Mouse (Mus musculus) left cerebral cortex, adult 9 months (tissue): ENCODE measurements at regions not wholly inside any gene's neighbourhood (a gene's known extent, or its start where the extent isn't known, plus 50 kb on each side); places are given as distances from the start of the nearest gene placed in this dataset.

Experiments used
- DNase-seq, 2 experiments: peaks; one replicate each; pipeline ENCODE4 v3.0.0; 2022; ENCODE audit warnings: low spot score in 2 of 2

DNA sequence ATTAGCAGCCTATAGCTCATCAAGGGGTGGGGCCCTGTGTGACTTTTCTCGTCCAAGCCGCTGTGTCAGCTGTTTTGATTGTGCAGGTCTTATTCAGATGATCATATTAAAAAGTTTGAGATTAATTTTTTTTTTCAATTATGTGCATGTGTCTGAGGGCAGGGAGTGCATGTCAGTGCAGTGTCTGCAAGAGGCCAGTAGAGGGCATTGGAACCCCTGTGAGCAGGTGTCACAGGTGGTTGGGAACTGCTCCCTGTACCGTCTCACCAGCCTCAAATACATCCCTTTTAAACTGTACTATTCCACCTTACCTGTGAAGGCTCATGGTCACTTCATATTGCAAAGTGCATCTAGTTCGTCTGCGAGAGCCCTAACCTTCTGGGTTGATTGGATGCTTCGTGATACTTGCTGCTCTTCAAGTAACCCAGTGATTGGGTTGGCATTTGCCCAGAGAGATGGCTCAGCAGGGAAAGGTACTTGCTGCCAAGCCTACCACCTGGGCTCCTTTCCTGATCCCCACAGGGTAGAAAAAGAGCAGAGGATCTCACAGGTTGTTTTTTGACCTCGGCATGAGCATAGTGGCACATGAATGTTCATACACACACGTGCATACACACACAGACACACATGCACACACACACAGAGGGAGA lies 178.3 kb upstream of the Fam19a5 start:
- DNase-seq = no peak

DNA sequence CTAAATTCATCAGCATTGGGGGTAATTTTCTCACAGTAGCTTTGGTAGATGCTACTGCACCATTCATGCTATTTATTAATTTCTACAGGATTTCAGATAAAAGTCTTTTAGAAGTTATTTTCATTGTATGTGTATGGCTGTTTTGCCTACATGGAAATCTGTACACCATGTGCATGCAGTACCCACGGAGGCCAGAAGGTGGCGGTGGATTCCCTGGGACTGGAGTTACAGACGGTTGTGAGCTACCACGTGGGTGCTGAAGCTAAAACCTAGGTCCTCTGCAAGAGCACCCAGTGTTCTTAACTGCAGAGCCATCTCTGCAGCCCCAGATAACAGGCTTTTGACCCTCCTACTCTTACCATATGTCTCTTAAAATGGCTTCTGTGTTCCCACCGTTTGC lies 176.7 kb upstream of the Fam19a5 start:
- no peak for DNase-seq

DNA sequence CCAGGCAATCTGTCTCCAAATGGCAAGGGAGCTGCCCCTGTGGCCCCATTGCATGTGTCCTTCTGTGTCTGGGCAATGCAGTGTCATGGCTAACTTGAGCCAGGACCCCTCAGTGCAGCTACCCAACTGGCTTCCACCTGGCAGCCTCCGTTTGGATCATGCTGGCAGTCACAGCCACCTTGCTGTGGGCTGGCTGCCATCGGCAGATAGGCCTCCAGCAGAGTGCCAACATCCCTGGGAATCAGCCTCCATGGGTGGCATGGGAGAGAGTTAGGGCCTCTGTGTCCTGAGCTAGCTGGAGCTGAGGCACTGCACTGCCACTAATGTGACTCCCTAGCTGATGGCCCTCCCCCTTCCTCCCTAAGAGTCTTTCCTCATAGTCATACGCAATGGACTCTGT lies 174.7 kb upstream of the Fam19a5 start:
- no peak for DNase-seq

DNA sequence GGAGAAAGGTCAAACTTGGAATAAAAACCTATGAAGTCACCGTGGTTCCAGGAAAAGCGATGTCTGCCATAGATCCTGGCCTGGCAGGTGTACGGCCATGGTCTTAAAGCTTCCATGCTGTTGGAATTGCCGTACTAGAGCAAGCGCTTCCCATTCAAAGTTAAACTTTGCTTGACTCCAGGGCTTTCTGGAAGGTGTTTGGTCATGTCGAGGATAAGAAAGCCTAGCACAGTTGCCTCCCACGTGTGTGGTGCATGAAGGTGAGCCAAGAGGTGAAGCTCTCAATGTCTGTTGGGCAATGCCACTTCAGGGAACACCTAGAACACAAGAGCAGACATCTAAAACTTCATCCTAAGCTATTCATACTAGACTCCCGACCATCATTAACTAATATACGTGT lies 174.3 kb upstream of the Fam19a5 start:
- DNase-seq = no peak

DNA sequence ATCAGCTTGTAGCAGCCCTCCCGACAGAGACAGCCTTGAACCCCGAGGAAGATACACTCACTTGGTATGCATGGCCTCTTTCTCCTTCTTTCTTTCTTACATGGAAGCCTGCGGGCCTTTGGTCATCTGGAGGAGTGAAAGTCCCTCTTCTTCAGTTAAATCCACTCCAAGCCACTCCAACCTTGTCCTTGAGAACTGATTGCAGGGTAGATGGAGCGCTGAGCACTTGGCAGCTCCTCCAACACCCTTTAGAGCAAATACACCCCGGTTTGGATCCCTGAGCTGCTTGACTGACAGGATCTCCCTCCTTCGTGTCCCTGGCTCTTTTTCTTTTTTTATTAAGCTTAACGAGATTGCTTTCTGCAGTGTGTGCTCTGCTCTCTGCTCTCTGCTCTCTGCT lies 173.3 kb upstream of the Fam19a5 start:
- DNase-seq = no peak

DNA sequence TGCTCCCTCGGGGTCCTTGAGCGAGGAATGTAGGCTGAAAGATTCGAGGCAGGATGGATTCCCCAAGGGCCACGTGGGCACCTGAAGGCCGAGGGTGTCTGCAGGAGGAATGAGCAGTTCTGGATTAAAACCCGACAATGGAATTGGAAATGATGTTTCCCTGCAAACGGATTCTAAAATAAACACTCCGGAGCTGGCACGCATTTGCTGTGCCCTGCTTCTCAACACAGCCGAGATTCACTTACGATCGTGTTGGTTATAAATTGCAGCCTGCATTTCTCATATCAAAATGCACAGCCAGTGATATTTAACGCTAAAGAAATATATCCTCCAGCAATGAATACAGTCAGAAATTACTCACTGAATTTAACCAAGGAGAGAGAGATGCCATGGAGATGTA lies 169.4 kb upstream of the Fam19a5 start:
- DNase-seq = peak in 1 of 2 experiments; percentile 42

DNA sequence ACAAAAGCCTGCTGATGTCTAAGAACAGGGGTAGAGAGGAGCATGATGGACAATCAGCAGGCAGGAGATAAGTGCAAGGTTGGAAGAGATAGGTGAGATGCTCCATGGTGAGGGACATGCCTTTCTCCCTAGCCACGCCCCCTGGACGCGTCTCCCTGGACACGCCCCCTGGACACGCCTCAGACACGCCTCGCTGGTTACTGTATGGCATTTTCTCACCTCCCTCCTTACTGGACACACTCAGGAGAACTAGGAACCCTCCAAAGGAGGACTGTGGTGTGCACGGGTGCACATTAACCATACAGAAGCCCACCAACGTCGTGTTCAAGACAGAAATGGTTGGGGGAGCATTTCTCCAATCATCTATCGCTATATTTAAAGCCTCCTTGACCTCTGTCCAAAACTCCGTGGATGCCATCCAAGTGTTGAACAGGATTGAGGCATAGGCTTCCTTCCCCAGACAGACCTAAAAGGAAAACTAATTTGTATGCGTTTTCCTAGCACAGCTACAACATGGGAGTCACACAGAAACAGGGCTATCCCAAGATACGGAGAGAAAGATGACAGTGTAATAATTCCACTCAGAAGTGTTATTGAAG lies 168.4 kb upstream of the Fam19a5 start:
- no peak for DNase-seq

DNA sequence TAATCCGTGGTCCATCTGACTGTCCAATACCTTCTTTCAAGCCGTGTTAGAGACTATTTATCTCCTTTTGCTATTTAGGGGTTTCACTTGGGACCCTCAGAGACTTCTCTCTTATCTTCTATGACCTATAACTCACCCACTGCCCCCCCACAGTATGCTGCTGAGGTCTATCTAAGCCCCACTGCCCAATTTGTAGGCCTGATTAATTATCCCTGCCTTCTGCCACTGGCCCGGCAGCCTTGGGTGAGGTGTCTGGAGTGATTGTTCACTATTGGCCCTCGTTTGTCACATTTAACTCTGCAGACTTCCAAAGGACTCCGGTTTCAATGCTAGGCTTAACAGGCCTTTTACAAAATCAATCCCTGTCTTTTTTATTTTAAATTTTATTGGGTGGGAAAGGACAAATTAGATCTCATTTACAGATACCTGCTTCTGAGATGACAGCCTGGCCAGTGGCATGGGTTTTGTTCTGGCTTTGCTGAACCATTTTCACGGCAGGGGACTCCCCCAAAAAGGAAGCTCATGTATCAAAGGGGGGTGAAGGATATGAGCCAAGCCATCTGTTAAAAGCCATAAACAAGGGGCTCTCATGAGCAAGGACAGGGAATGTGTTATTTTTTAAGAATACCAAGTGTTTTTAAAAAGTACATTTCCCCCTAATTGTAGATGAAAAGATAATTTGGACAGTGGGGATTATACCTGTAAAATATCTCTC lies 160.4 kb upstream of the Fam19a5 start:
- no peak for DNase-seq

DNA sequence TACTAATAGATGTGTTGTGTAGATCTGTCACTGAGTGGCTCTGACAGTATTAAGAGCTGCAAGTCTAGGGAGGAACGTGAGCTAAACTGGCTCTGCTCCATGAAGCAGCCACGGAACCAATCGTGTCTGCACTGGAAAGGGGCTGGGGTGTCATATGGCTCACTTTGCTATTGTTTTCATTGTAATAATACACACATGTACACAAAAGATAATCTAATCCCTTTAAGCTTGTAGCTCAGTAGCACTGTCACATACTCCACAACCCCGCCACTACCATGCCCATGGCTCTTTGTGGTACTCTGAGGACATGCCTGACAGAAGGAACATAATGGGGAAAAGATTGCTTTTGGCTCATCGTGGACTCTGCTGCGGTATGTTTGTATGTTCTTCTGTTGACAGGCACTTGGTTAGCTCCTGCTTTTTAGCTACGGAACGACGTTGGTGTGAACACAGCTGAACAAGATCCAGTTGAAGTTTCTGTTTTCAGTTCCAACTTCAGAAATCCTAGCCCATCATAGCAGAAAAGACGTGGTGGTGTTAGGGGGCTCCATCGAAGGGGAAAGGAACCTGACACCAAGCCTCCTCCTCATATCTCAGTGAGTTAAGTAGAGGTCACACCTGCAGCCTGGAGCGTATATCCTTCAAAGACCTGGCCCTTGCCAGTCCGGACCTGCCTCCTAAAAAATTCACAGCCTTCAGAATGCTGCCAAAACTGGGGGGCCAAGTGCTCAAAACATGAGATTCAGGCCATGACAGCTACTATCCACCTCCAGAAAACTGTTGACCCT lies 159.6 kb upstream of the Fam19a5 start:
- no peak for DNase-seq

DNA sequence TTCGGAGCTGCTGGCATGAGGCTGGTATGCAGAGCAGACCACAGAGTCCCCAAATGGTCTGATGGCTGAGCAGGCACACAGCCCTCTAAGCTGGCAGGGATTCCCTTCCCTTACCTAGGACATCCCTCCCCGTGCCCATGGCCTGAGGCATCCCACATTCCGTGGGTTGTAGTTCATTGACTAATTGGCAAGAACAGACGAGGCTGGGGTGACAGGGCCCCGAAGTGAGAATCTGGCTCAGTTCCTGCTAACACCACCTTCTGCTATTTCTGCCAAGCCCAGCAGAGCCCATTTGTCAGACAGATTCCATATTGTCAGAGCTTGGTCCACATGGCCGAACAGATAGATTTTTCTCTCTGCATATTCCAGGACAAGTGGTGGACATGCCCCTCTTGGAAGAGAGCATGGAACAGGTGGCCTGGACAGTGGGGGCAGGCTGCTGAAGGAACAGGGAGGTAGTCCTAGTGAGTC lies 157.6 kb upstream of the Fam19a5 start:
- no peak for DNase-seq

DNA sequence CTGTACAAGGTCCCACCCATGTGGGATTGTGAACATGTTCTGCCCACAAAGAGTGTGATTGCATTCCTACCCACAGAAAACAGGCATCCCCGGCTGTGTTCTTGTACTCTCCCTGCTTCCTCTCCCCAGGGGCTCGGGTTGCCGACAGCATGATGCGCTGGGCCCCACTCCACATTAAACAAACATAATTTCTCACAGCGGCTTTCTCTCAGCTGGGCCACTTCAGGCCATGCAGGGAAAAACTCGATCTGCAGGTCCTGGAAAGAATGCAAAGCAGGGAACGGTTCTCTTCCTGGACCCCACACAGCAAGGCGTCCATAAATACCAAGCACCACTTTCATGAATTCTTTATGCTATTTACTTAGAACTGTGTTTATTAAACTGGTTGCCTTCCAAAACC lies 152.7 kb upstream of the Fam19a5 start:
- DNase-seq = no peak

DNA sequence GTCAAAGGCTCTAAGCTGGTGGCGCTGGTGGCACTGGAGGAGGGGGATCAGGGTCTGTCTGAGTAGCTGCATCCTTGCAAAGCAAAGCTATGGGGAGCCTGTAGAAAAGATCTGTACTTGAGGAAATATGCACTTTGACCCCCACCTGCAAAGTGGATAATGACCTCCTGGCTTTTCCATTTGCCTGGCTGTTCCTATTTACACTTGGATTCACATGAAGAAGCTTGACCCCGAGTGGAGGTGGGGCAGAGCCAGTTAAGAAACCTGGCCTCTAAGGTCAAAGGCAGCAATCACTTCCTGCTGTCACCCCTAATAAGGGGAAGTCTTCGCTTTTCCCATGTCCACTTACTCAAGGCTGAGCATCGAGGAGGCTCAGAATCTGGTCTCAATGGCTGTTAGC lies 145.7 kb upstream of the Fam19a5 start:
- no peak for DNase-seq

DNA sequence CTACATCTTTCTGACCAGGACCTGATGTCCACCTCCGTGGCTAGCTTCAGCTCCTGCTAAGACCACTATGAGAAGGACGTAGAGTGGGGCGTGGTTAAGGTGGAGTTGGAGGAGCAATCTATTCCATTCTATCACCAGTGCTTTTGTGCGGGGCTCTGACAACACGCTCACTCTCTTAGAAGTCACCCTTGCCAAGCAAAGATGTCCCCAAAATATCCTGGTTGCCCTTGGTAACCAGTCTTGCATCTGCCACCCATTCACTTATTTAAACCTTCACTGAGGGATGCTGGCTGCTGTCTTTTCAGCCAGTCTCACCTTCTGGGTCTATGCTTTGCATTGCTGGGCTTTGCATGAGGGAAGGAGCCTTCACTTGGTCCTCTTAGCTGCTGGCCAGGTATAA lies 138.4 kb upstream of the Fam19a5 start:
- DNase-seq = peak; percentile 59 to 70

DNA sequence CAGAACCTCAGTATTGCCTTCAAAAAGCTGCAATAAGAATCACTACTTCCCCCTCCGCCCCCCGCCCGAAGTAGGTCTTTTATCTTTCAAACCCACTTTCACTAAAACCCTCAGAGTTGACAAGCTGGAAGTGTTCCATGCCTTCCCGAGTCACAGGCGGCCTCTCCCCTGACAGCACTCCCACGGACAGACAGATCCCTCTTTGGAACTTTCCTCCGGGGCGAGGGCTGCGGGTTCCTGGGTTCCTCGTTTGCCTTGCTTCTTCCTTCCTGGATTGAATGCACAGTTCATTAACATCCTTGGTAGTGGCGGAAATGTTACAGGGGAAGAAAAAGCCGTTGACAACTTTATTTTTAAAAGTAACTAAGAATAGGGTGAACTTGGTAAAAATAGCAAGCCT lies 132.1 kb upstream of the Fam19a5 start:
- DNase-seq = no peak

DNA sequence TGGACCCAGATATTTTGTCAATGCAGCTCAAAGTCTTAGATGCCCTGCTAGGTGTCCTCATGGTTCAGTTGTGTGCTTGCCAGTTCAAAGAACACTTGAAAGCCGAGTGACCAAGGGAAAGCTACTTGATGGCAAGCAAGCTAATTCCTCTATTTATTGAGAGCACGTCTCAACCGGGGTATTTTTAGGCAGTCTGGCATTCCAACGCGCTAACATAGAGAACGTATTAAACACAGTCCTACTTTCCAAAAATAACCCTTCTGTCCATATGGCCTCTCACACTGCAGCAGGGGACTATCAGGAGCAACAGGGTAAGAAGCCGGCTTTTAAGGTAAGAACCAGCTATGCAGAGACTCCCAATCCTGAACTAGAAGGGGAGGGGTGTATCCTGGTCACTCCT lies 128.1 kb upstream of the Fam19a5 start:
- DNase-seq = no peak

DNA sequence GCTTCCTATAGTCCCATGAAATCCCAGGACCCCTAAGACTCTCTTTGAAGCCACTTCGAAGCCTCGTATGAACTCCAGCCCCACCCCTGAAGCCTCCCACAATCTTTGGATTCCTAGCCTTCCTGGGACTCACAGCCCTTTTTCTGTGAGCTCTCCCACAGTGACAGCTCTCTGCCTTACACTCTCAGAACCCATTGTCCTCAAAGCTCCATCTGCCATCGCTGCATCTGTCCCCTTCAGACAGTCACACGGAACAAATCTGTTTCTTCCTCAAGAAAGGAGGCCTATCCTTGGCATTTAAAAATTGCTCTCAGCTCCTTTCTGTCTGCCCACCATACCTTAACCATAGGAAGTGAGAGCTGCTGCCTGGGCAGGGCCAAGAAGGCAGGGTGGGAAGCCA lies 122.4 kb upstream of the Fam19a5 start:
- DNase-seq = no peak

DNA sequence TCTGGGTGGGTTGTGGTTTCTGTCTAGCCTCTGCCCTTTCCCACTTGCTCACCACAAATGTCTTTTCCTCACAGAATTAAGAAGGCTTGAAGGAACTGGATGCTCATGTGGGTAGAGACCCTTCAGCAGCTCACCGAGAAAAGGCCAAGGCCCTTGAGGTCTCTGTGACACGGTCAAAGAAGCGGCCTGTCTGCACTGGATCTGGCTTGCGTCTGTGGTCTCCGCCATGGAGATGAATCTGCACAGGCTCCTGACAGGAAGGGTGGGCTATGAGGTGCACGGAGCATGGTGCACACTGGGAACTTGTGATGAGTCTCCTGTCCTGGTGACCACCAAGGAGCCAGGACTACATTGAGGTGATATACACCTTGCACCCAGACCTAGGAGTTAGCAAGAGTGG lies 110.8 kb upstream of the Fam19a5 start:
- DNase-seq = no peak

DNA sequence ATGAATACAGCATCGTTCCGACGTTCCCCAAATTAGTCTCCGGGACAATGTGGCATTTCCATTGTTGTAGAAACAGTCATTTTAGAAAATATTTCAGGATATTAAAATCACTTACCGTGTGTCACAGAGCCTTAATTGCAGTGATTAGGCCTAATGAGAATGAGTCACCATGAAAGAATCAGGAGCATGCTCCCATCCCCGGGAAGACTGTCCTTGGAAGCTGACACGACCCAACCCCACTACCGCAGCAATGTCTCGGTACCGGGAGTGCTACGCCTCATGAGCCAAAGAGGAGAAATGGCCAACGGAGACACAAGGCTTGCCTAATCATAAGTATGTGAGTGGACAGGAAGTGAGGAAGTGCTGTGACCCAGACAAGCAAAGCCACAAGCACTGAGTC lies 110.2 kb upstream of the Fam19a5 start:
- DNase-seq = no peak

DNA sequence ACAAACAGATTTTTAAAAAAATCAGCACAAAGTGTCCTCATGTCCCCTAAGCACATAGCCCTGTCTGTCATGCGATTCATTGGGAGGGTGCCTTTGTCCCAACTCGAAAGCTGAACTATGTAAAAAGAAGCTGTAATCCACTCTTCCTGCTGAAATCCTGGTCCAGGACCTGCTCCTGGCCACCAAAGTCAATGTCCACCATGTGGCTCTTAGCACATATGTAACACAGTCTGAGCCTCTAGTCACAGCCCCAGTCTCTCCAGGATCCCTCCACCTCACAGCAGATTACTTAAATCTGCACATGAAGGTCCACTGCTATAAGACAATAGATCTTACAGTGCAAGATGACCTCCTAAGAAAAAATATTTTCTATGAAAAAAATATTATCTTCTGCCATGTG lies 108.5 kb upstream of the Fam19a5 start:
- DNase-seq = no peak

DNA sequence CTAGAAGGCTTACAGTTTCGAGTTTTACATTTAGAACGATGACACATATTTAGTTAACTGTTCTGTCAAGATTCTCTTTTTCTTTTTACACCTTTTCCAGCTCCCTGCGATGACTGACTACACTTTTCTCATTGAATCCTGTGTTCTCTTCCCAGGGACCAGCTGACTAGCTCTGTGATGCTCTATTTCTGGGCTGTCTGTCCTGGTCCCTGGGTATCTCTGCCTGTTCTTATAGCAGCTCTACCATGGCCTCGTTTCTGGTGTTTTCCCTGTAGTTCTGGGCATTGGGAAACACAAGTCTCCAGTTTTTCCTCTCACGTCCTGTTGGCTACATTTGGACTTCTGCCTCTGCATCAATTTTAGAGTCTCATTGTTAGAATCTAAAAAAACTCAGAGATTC lies 106.5 kb upstream of the Fam19a5 start:
- DNase-seq = no peak

DNA sequence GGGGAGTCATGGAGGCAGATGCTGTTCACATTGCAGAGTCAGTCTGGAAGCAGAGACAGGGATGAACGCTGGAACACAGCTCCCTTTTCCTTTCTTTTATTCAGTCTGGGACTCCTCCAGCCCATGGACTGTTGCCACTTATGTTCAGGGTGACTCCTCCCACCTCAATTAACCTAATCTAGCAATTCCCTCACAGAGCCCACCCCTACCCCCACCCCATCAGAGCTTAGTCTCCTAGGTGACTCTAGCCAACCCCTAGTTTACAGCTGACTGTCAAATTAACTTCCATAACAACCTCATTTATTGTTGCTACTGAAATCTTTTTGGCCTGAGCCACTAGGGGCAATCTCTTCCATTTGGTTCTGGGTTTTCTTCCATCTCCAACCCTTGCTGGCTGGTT lies 85.2 kb upstream of the Fam19a5 start:
- DNase-seq = no peak

DNA sequence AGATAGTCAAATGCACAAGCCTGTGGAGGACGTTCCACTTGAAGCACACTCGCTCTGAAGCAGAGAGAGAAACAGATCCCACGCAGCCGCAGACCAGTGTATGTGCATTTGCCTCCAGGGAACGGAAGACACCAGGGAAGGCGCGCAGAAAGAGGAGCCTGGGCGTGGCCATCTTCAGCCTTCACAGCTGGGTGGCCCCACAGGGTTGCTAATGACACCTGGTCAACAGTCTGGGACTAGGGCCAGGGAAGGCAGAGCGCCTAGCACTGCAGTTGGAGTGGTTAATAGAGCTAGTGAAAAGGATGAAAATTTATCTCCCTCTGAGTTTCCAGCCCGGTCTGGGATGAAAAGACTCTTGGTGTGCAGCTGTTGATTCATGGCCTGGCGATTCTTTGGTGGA lies 67.9 kb upstream of the Fam19a5 start:
- no peak for DNase-seq
